Mouse (Mus musculus): ENCODE results near the gene Ddr1. TPM values are rescaled to one million over a fixed set of nuclear protein-coding genes. Genes with fewer than 3 reads are reported as not detected.

The Ddr1 gene
- polyA plus RNA-seq, 1 experiment from 2014 or later: 75.8 TPM

GRCm38 (mm10) chr17:35703751-35704271 is 610 bp downstream of the Ddr1 start:
- Histone ChIP-seq H3K27me3 (ENCODE audit: control insufficient read depth, insufficient read depth, low read length) (no peaks in the 10 kb centered on the region), H3K4me2 (ENCODE audit: low read length) (peak overlapping the region; percentile 72), H3K9ac (ENCODE audit: low read length) (peak overlapping the region; percentile 78), H3K36me3 (ENCODE audit: control insufficient read depth, insufficient read depth, low read length) (no peaks in the 10 kb centered on the region), H3K4me1 (ENCODE audit: control insufficient read depth in 2 of 2, insufficient read depth in 2 of 2, low read length in 2 of 2) (peaks cover 33 to 48% of the 10 kb centered on the region in 2 experiments), H3K4me3 (ENCODE audit: control insufficient read depth in 1 of 2, insufficient read depth in 1 of 2, low read depth in 1 of 2, low read length in 2 of 2) (peak overlapping the region; percentile 47 to 89), H3K27ac (replicated peaks in 1 of 2; ENCODE audit: control insufficient read depth in 1 of 2, insufficient read depth in 1 of 2, low read depth in 2 of 2, low read length in 2 of 2) (peak overlapping the region; percentile 92 to 93), H3K9me3 (ENCODE audit: control insufficient read depth, low read length) (no peaks in the 10 kb centered on the region)
- 4% methylated on average over 14 of the region's 14 CpGs for WGBS
- no peak for ATAC-seq (ENCODE audit: insufficient number of reproducible peaks, insufficient read depth, low FRiP score, low read depth)

GRCm38 (mm10) chr17:35703065-35703464 is 1.4 kb downstream of the Ddr1 start:
- H3K27ac ChIP-seq (replicated peaks in 1 of 2; ENCODE audit: control insufficient read depth in 1 of 2, insufficient read depth in 1 of 2, low read depth in 2 of 2, low read length in 2 of 2): peak overlapping the region; percentile 95 to 97

GRCm38 (mm10) chr17:35702605-35703004 is 1.8 kb downstream of the Ddr1 start:
- 8% methylated on average over 4 of the region's 4 CpGs for WGBS
- no peak for ATAC-seq (ENCODE audit: insufficient number of reproducible peaks, insufficient read depth, low FRiP score, low read depth)
- peaks cover 36 to 42% of the 10 kb centered on the region in 2 experiments for H3K4me1 ChIP-seq (ENCODE audit: control insufficient read depth in 2 of 2, insufficient read depth in 2 of 2, low read length in 2 of 2)

More at GRCm38 (mm10) chr17:35703065-35703464, 1.4 kb downstream of the Ddr1 start:
- H3K36me3 ChIP-seq (ENCODE audit: control insufficient read depth, insufficient read depth, low read length): no peaks in the 10 kb centered on the region
- H3K9me3 ChIP-seq (ENCODE audit: control insufficient read depth, low read length): no peaks in the 10 kb centered on the region
- peaks cover 36 to 41% of the 10 kb centered on the region in 2 experiments for H3K4me1 ChIP-seq (ENCODE audit: control insufficient read depth in 2 of 2, insufficient read depth in 2 of 2, low read length in 2 of 2)
- H3K27me3 ChIP-seq (ENCODE audit: control insufficient read depth, insufficient read depth, low read length): no peaks in the 10 kb centered on the region
- WGBS: 10% methylated on average over 2 of the region's 2 CpGs
- ATAC-seq (ENCODE audit: insufficient number of reproducible peaks, insufficient read depth, low FRiP score, low read depth): no peak
- H3K4me3 ChIP-seq (ENCODE audit: control insufficient read depth in 1 of 2, insufficient read depth in 1 of 2, low read depth in 1 of 2, low read length in 2 of 2): peak overlapping the region; percentile 69 to 89
- peak overlapping the region; percentile 72 for H3K4me2 ChIP-seq (ENCODE audit: low read length)
- H3K9ac ChIP-seq (ENCODE audit: low read length): peak overlapping the region; percentile 94

GRCm38 (mm10) chr17:35701978-35702461 is 2.4 kb downstream of the Ddr1 start:
- no peaks in the 10 kb centered on the region for H3K9me3 ChIP-seq (ENCODE audit: control insufficient read depth, low read length)
- H3K27ac ChIP-seq (replicated peaks in 1 of 2; ENCODE audit: control insufficient read depth in 1 of 2, insufficient read depth in 1 of 2, low read depth in 2 of 2, low read length in 2 of 2): peak overlapping the region; percentile 95 to 97
- peak overlapping the region; percentile 72 for H3K4me2 ChIP-seq (ENCODE audit: low read length)
- no peaks in the 10 kb centered on the region for H3K36me3 ChIP-seq (ENCODE audit: control insufficient read depth, insufficient read depth, low read length)
- H3K27me3 ChIP-seq (ENCODE audit: control insufficient read depth, insufficient read depth, low read length): no peaks in the 10 kb centered on the region
- H3K9ac ChIP-seq (ENCODE audit: low read length): peak overlapping the region; percentile 94
- H3K4me1 ChIP-seq (ENCODE audit: control insufficient read depth in 2 of 2, insufficient read depth in 2 of 2, low read length in 2 of 2): peaks cover 41 to 47% of the 10 kb centered on the region in 2 experiments
- H3K4me3 ChIP-seq (ENCODE audit: control insufficient read depth in 1 of 2, insufficient read depth in 1 of 2, low read depth in 1 of 2, low read length in 2 of 2): peak overlapping the region; percentile 69 to 89
- ATAC-seq (ENCODE audit: insufficient number of reproducible peaks, insufficient read depth, low FRiP score, low read depth): peak; percentile 26; the same call in 1 of the 2 replicates
- WGBS: 0% methylated on average over 16 of the region's 16 CpGs

More at GRCm38 (mm10) chr17:35702605-35703004, 1.8 kb downstream of the Ddr1 start:
- Histone ChIP-seq H3K27ac (replicated peaks in 1 of 2; ENCODE audit: control insufficient read depth in 1 of 2, insufficient read depth in 1 of 2, low read depth in 2 of 2, low read length in 2 of 2) (peak overlapping the region; percentile 95 to 97), H3K36me3 (ENCODE audit: control insufficient read depth, insufficient read depth, low read length) (no peaks in the 10 kb centered on the region), H3K9ac (ENCODE audit: low read length) (peak overlapping the region; percentile 94), H3K4me3 (ENCODE audit: control insufficient read depth in 1 of 2, insufficient read depth in 1 of 2, low read depth in 1 of 2, low read length in 2 of 2) (peak overlapping the region; percentile 69 to 89), H3K9me3 (ENCODE audit: control insufficient read depth, low read length) (no peaks in the 10 kb centered on the region), H3K4me2 (ENCODE audit: low read length) (peak overlapping the region; percentile 72), H3K27me3 (ENCODE audit: control insufficient read depth, insufficient read depth, low read length) (no peaks in the 10 kb centered on the region)

- Histone ChIP-seq H3K4me2 (ENCODE audit: low read length) (peak overlapping the region; percentile 72), H3K27ac (replicated peaks in 1 of 2; ENCODE audit: control insufficient read depth in 1 of 2, insufficient read depth in 1 of 2, low read depth in 2 of 2, low read length in 2 of 2) (peak overlapping the region; percentile 95 to 97), H3K36me3 (ENCODE audit: control insufficient read depth, insufficient read depth, low read length) (no peaks in the 10 kb centered on the region), H3K9me3 (ENCODE audit: control insufficient read depth, low read length) (no peaks in the 10 kb centered on the region), H3K4me3 (ENCODE audit: control insufficient read depth in 1 of 2, insufficient read depth in 1 of 2, low read depth in 1 of 2, low read length in 2 of 2) (peak overlapping the region; percentile 69 to 89), H3K27me3 (ENCODE audit: control insufficient read depth, insufficient read depth, low read length) (no peaks in the 10 kb centered on the region), H3K9ac (ENCODE audit: low read length) (peak overlapping the region; percentile 94), H3K4me1 (ENCODE audit: control insufficient read depth in 2 of 2, insufficient read depth in 2 of 2, low read length in 2 of 2) (peaks cover 42 to 51% of the 10 kb centered on the region in 2 experiments)
- 1% methylated on average over 16 of the region's 16 CpGs for WGBS
- ATAC-seq (ENCODE audit: insufficient number of reproducible peaks, insufficient read depth, low FRiP score, low read depth): no peak
These were observed 3.0 kb downstream of the Ddr1 start for GRCm38 (mm10) chr17:35701203-35701977.

GRCm38 (mm10) chr17:35700371-35700961 is 4.0 kb downstream of the Ddr1 start:
- H3K9me3 ChIP-seq (ENCODE audit: control insufficient read depth, low read length): peaks cover under 1% of the 10 kb centered on the region
- ATAC-seq (ENCODE audit: insufficient number of reproducible peaks, insufficient read depth, low FRiP score, low read depth): peak; percentile 71
- H3K27me3 ChIP-seq (ENCODE audit: control insufficient read depth, insufficient read depth, low read length): no peaks in the 10 kb centered on the region
- peaks cover 36 to 43% of the 10 kb centered on the region in 2 experiments for H3K4me1 ChIP-seq (ENCODE audit: control insufficient read depth in 2 of 2, insufficient read depth in 2 of 2, low read length in 2 of 2)
- peak overlapping the region; percentile 69 to 89 for H3K4me3 ChIP-seq (ENCODE audit: control insufficient read depth in 1 of 2, insufficient read depth in 1 of 2, low read depth in 1 of 2, low read length in 2 of 2)
- 2% methylated on average over 50 of the region's 66 CpGs for WGBS
- H3K9ac ChIP-seq (ENCODE audit: low read length): peak overlapping the region; percentile 94
- peak overlapping the region; percentile 72 for H3K4me2 ChIP-seq (ENCODE audit: low read length)
- peaks cover 6% of the 10 kb centered on the region for H3K36me3 ChIP-seq (ENCODE audit: control insufficient read depth, insufficient read depth, low read length)
- H3K27ac ChIP-seq (replicated peaks in 1 of 2; ENCODE audit: control insufficient read depth in 1 of 2, insufficient read depth in 1 of 2, low read depth in 2 of 2, low read length in 2 of 2): peak overlapping the region; percentile 95 to 97

GRCm38 (mm10) chr17:35699919-35700318 is 4.5 kb downstream of the Ddr1 start:
- WGBS: 2% methylated on average over 19 of the region's 19 CpGs
- no peaks in the 10 kb centered on the region for H3K27me3 ChIP-seq (ENCODE audit: control insufficient read depth, insufficient read depth, low read length)
- H3K27ac ChIP-seq (replicated peaks in 1 of 2; ENCODE audit: control insufficient read depth in 1 of 2, insufficient read depth in 1 of 2, low read depth in 2 of 2, low read length in 2 of 2): peak overlapping the region; percentile 89 to 97
- H3K4me1 ChIP-seq (ENCODE audit: control insufficient read depth in 2 of 2, insufficient read depth in 2 of 2, low read length in 2 of 2): peaks cover 34 to 40% of the 10 kb centered on the region in 2 experiments
- peaks cover 12% of the 10 kb centered on the region for H3K36me3 ChIP-seq (ENCODE audit: control insufficient read depth, insufficient read depth, low read length)
- peak; percentile 32 for ATAC-seq (ENCODE audit: insufficient number of reproducible peaks, insufficient read depth, low FRiP score, low read depth)
- peak overlapping the region; percentile 69 to 89 for H3K4me3 ChIP-seq (ENCODE audit: control insufficient read depth in 1 of 2, insufficient read depth in 1 of 2, low read depth in 1 of 2, low read length in 2 of 2)
- H3K9ac ChIP-seq (ENCODE audit: low read length): peak overlapping the region; percentile 94
- peaks cover 5% of the 10 kb centered on the region for H3K9me3 ChIP-seq (ENCODE audit: control insufficient read depth, low read length)
- H3K4me2 ChIP-seq (ENCODE audit: low read length): peak overlapping the region; percentile 72

Measured in heart, embryonic 14.5 days (tissue).